Mouse (Mus musculus) brain, embryonic 14.5 days (tissue): ENCODE results near the gene Cebpzos.

ENCODE experiments used
- CTCF ChIP-seq: fragments of 200-500 bp; IDR thresholded peaks from 2 replicates; pipeline ENCODE4 v1.5.1; 2012; ENCODE audit warnings: inconsistent platforms, mild to moderate bottlenecking, moderate library complexity, borderline replicate concordance; ENCODE audit not compliant: insufficient read depth, insufficient read length; ENCODE audit errors: extremely low read depth
- POLR2A ChIP-seq: fragments of 200-500 bp; IDR thresholded peaks from 2 replicates; pipeline ENCODE4 v1.6.1; 2012; ENCODE audit warnings: mild to moderate bottlenecking, inconsistent platforms, borderline replicate concordance; ENCODE audit not compliant: poor library complexity, insufficient read depth, insufficient read length, severe bottlenecking; ENCODE audit errors: extremely low read depth

DNA sequence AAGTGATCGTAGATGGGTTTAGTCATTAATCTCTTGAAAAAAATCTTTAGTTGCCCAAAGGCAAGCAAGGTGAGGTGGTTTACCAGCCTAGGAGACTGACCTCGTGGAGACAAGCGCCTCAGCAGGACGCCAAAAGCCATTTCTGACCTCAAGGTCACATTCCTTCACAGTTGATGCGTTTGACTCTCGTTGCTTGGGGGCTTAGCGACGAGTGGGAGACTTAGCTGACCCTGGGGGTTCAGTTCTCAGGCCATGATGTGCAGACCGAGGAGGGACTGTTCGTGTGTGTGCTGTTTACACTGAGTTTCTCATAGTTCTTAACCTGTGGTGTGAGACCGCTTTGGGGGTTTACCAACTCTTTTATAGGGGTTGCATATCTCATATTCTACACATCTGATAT is 26.3 kb downstream of the Cebpzos start:
- TF ChIP-seq CTCF (no peak), POLR2A (no peak)
